Mouse (Mus musculus) thymus, adult 18-20 months (tissue): ENCODE results near the gene Lhx2.

ENCODE experiments used
- DNase-seq, 2 experiments: peaks; one replicate each; pipeline ENCODE4 v3.0.0; 2022; ENCODE audit warnings: mixed read lengths in 2 of 2

Gene Lhx2

GRCm38 (mm10) chr2:38417970-38418369 lies 78.9 kb downstream of the Lhx2 start:
- DNase-seq: no peak
